Mouse (Mus musculus) neural tube, embryonic 11.5 days (tissue): ENCODE data around the gene Coa3. TPM values are rescaled to one million over a fixed set of nuclear protein-coding genes. Genes with fewer than 3 reads are reported as not detected.

ENCODE experiments used
- polyA plus RNA-seq: library from polyadenylated mRNA; unstranded; fragments of >200 nt; fragmentation: Nextera tagmentation; extraction: Ambion mirVana; gene quantifications from 2 replicates; pipeline ENCODE4 v1.2.1, GENCODE M21; 2014

The Coa3 gene
- polyA plus RNA-seq, 1 experiment from 2014 or later = 196 TPM

Other genes starting within 250 kb of the Coa3 start
- 5.8 and 5.9 TPM in 2 replicates for gene Naglu, start 209.1 kb downstream of the Coa3 start, polyA plus RNA-seq
- gene Hsd17b1, start 200.7 kb downstream of the Coa3 start, polyA plus RNA-seq = not detected in 2 replicates
- 55.5 and 55.9 TPM in 2 replicates for gene Coasy, start 196.5 kb downstream of the Coa3 start, polyA plus RNA-seq
- 55.6 and 61.6 TPM in 2 replicates for gene Mlx, start 191.8 kb downstream of the Coa3 start, polyA plus RNA-seq
- 49.3 and 50.8 TPM in 2 replicates for gene Psmc3ip, start 183.7 kb downstream of the Coa3 start, polyA plus RNA-seq
- gene Retreg3, start 159.2 kb downstream of the Coa3 start, polyA plus RNA-seq = 14.3 and 14.4 TPM in 2 replicates
- 111 and 116 TPM in 2 replicates for gene Tubg1, start 159.2 kb downstream of the Coa3 start, polyA plus RNA-seq
- gene Tubg2, start 123.2 kb downstream of the Coa3 start, polyA plus RNA-seq = 6.2 and 6.9 TPM in 2 replicates
- 0.94 and 1.0 TPM in 2 replicates for gene Cntnap1, start 108.6 kb downstream of the Coa3 start, polyA plus RNA-seq
- 9.2 and 11.8 TPM in 2 replicates for gene Plekhh3, start 107.8 kb downstream of the Coa3 start, polyA plus RNA-seq
- 0.14 and 0.44 TPM in 2 replicates for gene Ccr10, start 103.7 kb downstream of the Coa3 start, polyA plus RNA-seq
- 11.2 and 12.4 TPM in 2 replicates for gene Ezh1, start 52.7 kb downstream of the Coa3 start, polyA plus RNA-seq
- 72.6 and 73.3 TPM in 2 replicates for gene Ramp2, start 33.1 kb downstream of the Coa3 start, polyA plus RNA-seq
- 124 and 126 TPM in 2 replicates for gene Vps25, start 25.4 kb downstream of the Coa3 start, polyA plus RNA-seq
- gene Wnk4, start 18.5 kb downstream of the Coa3 start, polyA plus RNA-seq = 6.4 and 7.6 TPM in 2 replicates
- 1.6 and 2.5 TPM in 2 replicates for gene Cntd1, start 102 bp downstream of the Coa3 start, polyA plus RNA-seq
- gene Becn1, start 23.2 kb upstream of the Coa3 start, polyA plus RNA-seq = 174 and 177 TPM in 2 replicates
- 154 and 157 TPM in 2 replicates for gene Psme3, start 37.1 kb upstream of the Coa3 start, polyA plus RNA-seq
- 1.4 and 1.8 TPM in 2 replicates for gene Aoc2, start 45.9 kb upstream of the Coa3 start, polyA plus RNA-seq
- gene Aoc3, start 51.5 kb upstream of the Coa3 start, polyA plus RNA-seq = not detected in 2 replicates
- gene G6pc, start 88.4 kb upstream of the Coa3 start, polyA plus RNA-seq = not detected in 2 replicates
- 87.8 and 92.8 TPM in 2 replicates for gene Aarsd1, start 138.5 kb upstream of the Coa3 start, polyA plus RNA-seq
- gene Gm27029, start 145.7 kb upstream of the Coa3 start, polyA plus RNA-seq = 9.9 and 12.5 TPM in 2 replicates
- 18.0 and 18.6 TPM in 2 replicates for gene Rundc1, start 146.0 kb upstream of the Coa3 start, polyA plus RNA-seq
- 6.9 and 7.1 TPM in 2 replicates for gene Ptges3l, start 146.2 kb upstream of the Coa3 start, polyA plus RNA-seq
- 389 and 414 TPM in 2 replicates for gene Rpl27, start 163.2 kb upstream of the Coa3 start, polyA plus RNA-seq
- 2.4 and 3.1 TPM in 2 replicates for gene Ifi35, start 169.3 kb upstream of the Coa3 start, polyA plus RNA-seq
- gene Rnd2, start 185.9 kb upstream of the Coa3 start, polyA plus RNA-seq = 43.9 and 49.0 TPM in 2 replicates
- gene Vat1, start 187.1 kb upstream of the Coa3 start, polyA plus RNA-seq = 52.3 and 55.8 TPM in 2 replicates